Comparison of ENCODE assay signal across 16 mouse cellular contexts in the genomic region with DNA sequence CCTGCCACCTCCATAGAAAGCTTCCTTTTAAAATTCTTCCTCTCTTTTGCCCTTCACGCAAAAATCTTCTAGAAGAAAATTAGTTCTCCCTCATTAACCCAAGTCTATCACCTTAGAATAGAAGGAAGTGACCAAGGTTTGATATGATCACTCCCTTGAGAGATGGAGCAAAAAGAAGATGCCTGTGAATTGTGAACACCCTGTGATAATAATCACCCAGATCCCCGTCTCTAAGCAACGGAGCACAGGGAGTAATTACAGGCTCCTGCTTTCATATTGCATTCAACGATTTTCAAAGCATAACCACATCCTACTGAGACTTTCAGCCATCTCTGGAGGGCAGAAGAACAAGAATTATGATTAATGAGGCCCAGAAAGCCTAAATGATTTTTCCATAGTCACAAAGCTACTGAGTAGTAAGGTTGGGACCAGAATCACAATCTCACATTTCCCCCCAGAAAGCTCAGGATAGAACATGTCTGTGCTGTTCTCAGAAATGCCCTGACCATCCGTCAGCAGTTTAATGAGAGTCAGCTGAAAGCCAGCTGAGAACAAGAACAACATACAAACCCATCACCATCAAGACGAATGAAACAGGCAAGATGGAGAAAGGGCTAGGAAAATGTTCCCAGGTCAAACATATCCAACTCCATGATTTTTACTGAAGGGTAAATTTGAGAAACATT. TPM values are rescaled to one million over a fixed set of nuclear protein-coding genes. Genes with fewer than 3 reads are reported as not detected.
DNase-seq lines count a peak whose midpoint lies in the region; ATAC-seq and TF ChIP-seq lines count a peak whose summit lies in the region.
"Had no signal": no experiment of that assay in that cellular context is flagged by ENCODE, and none has a peak within 500 bp of the region (broad histone marks: within the 10 kb centered on the region; RNA-seq: fewer than 3 reads in every experiment).

No protein-coding gene starts in this region.

- H3K4me1 ChIP-seq in forebrain, embryonic 16.5 days (replicated peaks; ENCODE audit: control insufficient read depth, insufficient read depth, low read length): peaks cover 3% of the 10 kb centered on the region
- H3K4me1 ChIP-seq in midbrain, embryonic 14.5 days (ENCODE audit: control insufficient read depth, insufficient read depth, low read length): peaks cover 5% of the 10 kb centered on the region; the same call in 1 of the 2 replicates
- H3K4me1 ChIP-seq in intestine, embryonic 16.5 days (ENCODE audit: control insufficient read depth, insufficient read depth, low read length): no peaks in the 10 kb centered on the region
- H3K4me1 ChIP-seq: limb, embryonic 12.5 days had no signal

- H3K9ac ChIP-seq in forebrain, embryonic 16.5 days (replicated peaks; ENCODE audit: low read depth, low read length): no peak overlapping the region
- H3K9ac ChIP-seq in midbrain, embryonic 14.5 days (replicated peaks; ENCODE audit: low read length): no peak overlapping the region
- no peak overlapping the region for H3K9ac ChIP-seq in intestine, embryonic 16.5 days (ENCODE audit: low read depth, low read length)
- H3K9ac ChIP-seq: limb, embryonic 12.5 days; liver, postnatal 0 days had no signal

- no peak for TF ChIP-seq CTCF in layer of hippocampus, adult 2 months (conservative IDR thresholded peaks at IDR 0.05)

- H3K27me3 ChIP-seq in forebrain, embryonic 16.5 days (replicated peaks; ENCODE audit: control insufficient read depth, insufficient read depth, low read length): no peaks in the 10 kb centered on the region
- no peaks in the 10 kb centered on the region for H3K27me3 ChIP-seq in midbrain, embryonic 14.5 days (ENCODE audit: control insufficient read depth, insufficient read depth, low read length)
- no peaks in the 10 kb centered on the region for H3K27me3 ChIP-seq in intestine, embryonic 16.5 days (replicated peaks; ENCODE audit: control insufficient read depth, insufficient read depth, low read length)
- H3K27me3 ChIP-seq: limb, embryonic 12.5 days had no signal

- H3K27ac ChIP-seq in layer of hippocampus, adult 2 months: peak overlapping the region; percentile 73
- H3K27ac ChIP-seq in forebrain, embryonic 16.5 days (ENCODE audit: low read length): peak overlapping the region; percentile 80
- H3K27ac ChIP-seq in midbrain, embryonic 14.5 days (replicated peaks; ENCODE audit: low read depth, low read length): peak overlapping the region; percentile 62
- H3K27ac ChIP-seq in intestine, embryonic 16.5 days (ENCODE audit: low read length): no peak overlapping the region
- H3K27ac ChIP-seq: left cerebral cortex, adult 2 months; limb, embryonic 12.5 days had no signal

- peak; percentile 93 for ATAC-seq in forebrain, embryonic 16.5 days
- ATAC-seq in midbrain, embryonic 14.5 days (ENCODE audit: low FRiP score, low TSS enrichment): peak; percentile 76; the same call in 1 of the 2 replicates
- ATAC-seq in intestine, embryonic 16.5 days: no peak
- ATAC-seq: liver, postnatal 0 days had no signal

- H3K36me3 ChIP-seq in forebrain, embryonic 16.5 days (ENCODE audit: control insufficient read depth, insufficient read depth): no peaks in the 10 kb centered on the region
- no peaks in the 10 kb centered on the region for H3K36me3 ChIP-seq in midbrain, embryonic 14.5 days (ENCODE audit: control insufficient read depth, insufficient read depth, low read length)
- H3K36me3 ChIP-seq in intestine, embryonic 16.5 days (ENCODE audit: control insufficient read depth, insufficient read depth, low read length): no peaks in the 10 kb centered on the region
- H3K36me3 ChIP-seq: limb, embryonic 12.5 days had no signal

- 37% methylated on average over 6 of the region's 6 CpGs for WGBS in forebrain, embryonic 16.5 days
- WGBS in midbrain, embryonic 14.5 days: 33% methylated on average over 6 of the region's 6 CpGs
- WGBS in intestine, embryonic 16.5 days: 65% methylated on average over 6 of the region's 6 CpGs

- no peak overlapping the region for H3K4me3 ChIP-seq in layer of hippocampus, adult 2 months
- H3K4me3 ChIP-seq in forebrain, embryonic 16.5 days (replicated peaks; ENCODE audit: low read length): no peak overlapping the region
- H3K4me3 ChIP-seq in midbrain, embryonic 14.5 days (replicated peaks; ENCODE audit: low read depth, low read length): no peak overlapping the region
- H3K4me3 ChIP-seq in intestine, embryonic 16.5 days (ENCODE audit: low read length): no peak overlapping the region
- H3K4me3 ChIP-seq: left cerebral cortex, adult 2 months; limb, embryonic 12.5 days; myocyte had no signal

- no peak overlapping the region for H3K4me2 ChIP-seq in forebrain, embryonic 16.5 days (ENCODE audit: low read length)
- no peak overlapping the region for H3K4me2 ChIP-seq in midbrain, embryonic 14.5 days (ENCODE audit: low read length)
- H3K4me2 ChIP-seq in intestine, embryonic 16.5 days (ENCODE audit: low read depth, low read length): no peak overlapping the region
- H3K4me2 ChIP-seq: limb, embryonic 12.5 days had no signal

- H3K9me3 ChIP-seq in forebrain, embryonic 16.5 days (ENCODE audit: control insufficient read depth, low read length): no peaks in the 10 kb centered on the region
- no peaks in the 10 kb centered on the region for H3K9me3 ChIP-seq in midbrain, embryonic 14.5 days (ENCODE audit: control insufficient read depth, low read length)
- H3K9me3 ChIP-seq in intestine, embryonic 16.5 days (ENCODE audit: control insufficient read depth, low read length): no peaks in the 10 kb centered on the region
- H3K9me3 ChIP-seq: limb, embryonic 12.5 days had no signal

- peak in 1 of 2 experiments; percentile 9 for DNase-seq in layer of hippocampus, adult 2 months (ENCODE audit: low spot score in 2 of 2)
- no peak for DNase-seq in layer of hippocampus, adult 9-10 months (ENCODE audit: low spot score)
- DNase-seq in midbrain, embryonic 14.5 days: peak; percentile 77
- no peak for DNase-seq in heart, postnatal 4 days
- DNase-seq in adrenal gland, postnatal 4 days (ENCODE audit: low spot score in 2 of 2): no peak
- DNase-seq: adrenal gland, postnatal 14 days; cerebellum, adult 11-12 months; heart, postnatal 10 days; kidney, adult 8-10 months; liver, postnatal 0 days; lung, postnatal 4 days had no signal

RNA-seq across cellular contexts. Expression of gene Ccdc90b, which starts 28.5 kb away (rescaled TPM):
- 10 to 100 TPM; 14.4 to 16.5 TPM for total RNA-seq in layer of hippocampus, adult 2 months (2021)
- 56.2 and 65.1 TPM in 2 replicates for polyA plus RNA-seq in forebrain, embryonic 16.5 days (2015; fragmentation: Nextera tagmentation; extraction: Ambion mirVana)
- polyA plus RNA-seq in midbrain, embryonic 14.5 days (2014; fragmentation: Nextera tagmentation; extraction: Ambion mirVana): 71.7 and 80.8 TPM in 2 replicates
- 42.5 and 43.9 TPM in 2 replicates for polyA plus RNA-seq in intestine, embryonic 16.5 days (2015; fragmentation: Nextera tagmentation; extraction: Ambion mirVana)
- total RNA-seq in heart, postnatal 4 days (2021): 10 to 100 TPM; 35.2 to 38.5 TPM
- total RNA-seq in adrenal gland, postnatal 4 days (2021): 10 to 100 TPM; 44.7 to 45.8 TPM
